Mouse (Mus musculus) small intestine, adult 2 months (tissue): ENCODE data around the gene Ptgs2. TPM values are rescaled to one million over a fixed set of nuclear protein-coding genes. Genes with fewer than 3 reads are reported as not detected.

Source experiments
- H3K27ac ChIP-seq: fragments of 200-500 bp; 2 replicates; pipeline ENCODE4 v1.5.1; 2012; ENCODE audit warnings: low read depth, low read length, control low read depth, inconsistent platforms; ENCODE audit not compliant: insufficient read depth
- H3K27me3 ChIP-seq: fragments of 200-500 bp; 2 replicates; pipeline ENCODE4 v1.6.1; 2012; ENCODE audit warnings: mild to moderate bottlenecking, moderate library complexity, low read length, inconsistent platforms; ENCODE audit not compliant: control insufficient read depth, insufficient read depth
- H3K36me3 ChIP-seq: fragments of 200-500 bp; 2 replicates; pipeline ENCODE4 v1.6.1; 2012; ENCODE audit warnings: mild to moderate bottlenecking, low read length, control low read depth, inconsistent platforms; ENCODE audit not compliant: control insufficient read depth, insufficient read depth
- H3K4me1 ChIP-seq: fragments of 200-500 bp; 2 replicates; pipeline ENCODE4 v1.6.1; 2012; ENCODE audit warnings: low read length, inconsistent platforms, mixed read lengths; ENCODE audit not compliant: control insufficient read depth, insufficient read depth, insufficient read length
- H3K4me3 ChIP-seq: fragments of 200-500 bp; 2 replicates; pipeline ENCODE4 v1.5.1; 2012; ENCODE audit warnings: low read depth, mild to moderate bottlenecking, control low read depth, inconsistent platforms, low read length, moderate library complexity
- CTCF ChIP-seq: fragments of 200-500 bp; IDR thresholded peaks from 2 replicates; pipeline ENCODE4 v1.5.1; 2012; ENCODE audit warnings: low read depth, mild to moderate bottlenecking, control low read depth, inconsistent platforms, low read length, moderate library complexity, mixed read lengths; ENCODE audit not compliant: insufficient replicate concordance, insufficient read length; ENCODE audit errors: extremely low read depth
- POLR2A ChIP-seq: fragments of 200-500 bp; IDR thresholded peaks from 2 replicates; pipeline ENCODE4 v1.6.1; 2012; ENCODE audit warnings: low read depth, mild to moderate bottlenecking, control low read depth, inconsistent platforms, low read length, moderate library complexity
- WGBS: fragments of 180-500 bp; shearing (Covaris S2); methylation state at CpG from one replicate; pipeline ENCODE4 v1.1.7; 2018; 5-methylcytosine and 5-hydroxymethylcytosine counted together
- polyA plus RNA-seq: library from polyadenylated mRNA; depleted of rRNA; stranded (reverse); fragments of >200 nt; gene quantifications from 2 replicates; pipeline ENCODE4 v1.2.3, GENCODE M21; 2012

Gene Ptgs2
- polyA plus RNA-seq, 1 experiment = 1.2 TPM

GRCm38 (mm10) chr1:150097036-150097435 is 2.8 kb upstream of the Ptgs2 start:
- H3K27me3 ChIP-seq = no peaks in the 10 kb centered on the region
- no peaks in the 10 kb centered on the region for H3K4me1 ChIP-seq
- H3K27ac ChIP-seq = no peak overlapping the region
- H3K36me3 ChIP-seq = no peaks in the 10 kb centered on the region
- 84% methylated on average over 2 of the region's 2 CpGs for WGBS
- no peak overlapping the region for H3K4me3 ChIP-seq
- TF ChIP-seq CTCF (no peak), POLR2A (no peak)

GRCm38 (mm10) chr1:150097721-150098120 is 2.1 kb upstream of the Ptgs2 start:
- no peak overlapping the region for H3K4me3 ChIP-seq
- WGBS = 67% methylated on average over 1 of the region's 1 CpGs
- H3K27ac ChIP-seq = no peak overlapping the region

GRCm38 (mm10) chr1:150099374-150099773 is 457 bp upstream of the Ptgs2 start:
- Histone ChIP-seq H3K4me1 (no peaks in the 10 kb centered on the region), H3K27me3 (no peaks in the 10 kb centered on the region), H3K36me3 (no peaks in the 10 kb centered on the region), H3K4me3 (peak overlapping the region; percentile 62), H3K27ac (peak overlapping the region; percentile 47)
- WGBS = 8% methylated on average over 9 of the region's 9 CpGs
- TF ChIP-seq CTCF = no peak
- TF ChIP-seq POLR2A = no peak

More at GRCm38 (mm10) chr1:150097721-150098120, 2.1 kb upstream of the Ptgs2 start:
- Histone ChIP-seq H3K27me3 (no peaks in the 10 kb centered on the region), H3K36me3 (no peaks in the 10 kb centered on the region), H3K4me1 (no peaks in the 10 kb centered on the region)
- TF ChIP-seq POLR2A (no peak), CTCF (no peak)

- TF ChIP-seq POLR2A = no peak
- Histone ChIP-seq H3K36me3 (no peaks in the 10 kb centered on the region), H3K27me3 (no peaks in the 10 kb centered on the region), H3K27ac (no peak overlapping the region), H3K4me1 (no peaks in the 10 kb centered on the region), H3K4me3 (no peak overlapping the region)
- 84% methylated on average over 6 of the region's 6 CpGs for WGBS
These were observed 4.4 kb downstream of the Ptgs2 start for GRCm38 (mm10) chr1:150104228-150104720.

- no peak for TF ChIP-seq CTCF
- no peak for TF ChIP-seq POLR2A
- 85% methylated on average over 7 of the region's 7 CpGs for WGBS
These were observed 6.9 kb downstream of the Ptgs2 start for GRCm38 (mm10) chr1:150106736-150107135.

GRCm38 (mm10) chr1:150109591-150109990 is 9.8 kb downstream of the Ptgs2 start:
- Histone ChIP-seq H3K4me3 (no peak overlapping the region), H3K4me1 (no peaks in the 10 kb centered on the region), H3K27ac (no peak overlapping the region), H3K27me3 (no peaks in the 10 kb centered on the region), H3K36me3 (no peaks in the 10 kb centered on the region)
- TF ChIP-seq CTCF (no peak), POLR2A (no peak)
- 73% methylated on average over 2 of the region's 2 CpGs for WGBS

More at GRCm38 (mm10) chr1:150106736-150107135, 6.9 kb downstream of the Ptgs2 start:
- H3K36me3 ChIP-seq = no peaks in the 10 kb centered on the region
- H3K4me1 ChIP-seq = no peaks in the 10 kb centered on the region
- H3K27me3 ChIP-seq = no peaks in the 10 kb centered on the region
- no peak overlapping the region for H3K27ac ChIP-seq
- H3K4me3 ChIP-seq = no peak overlapping the region

GRCm38 (mm10) chr1:150115352-150115751 is 15.5 kb downstream of the Ptgs2 start:
- Histone ChIP-seq H3K4me3 (no peak overlapping the region), H3K27ac (no peak overlapping the region), H3K36me3 (no peaks in the 10 kb centered on the region), H3K27me3 (no peaks in the 10 kb centered on the region), H3K4me1 (no peaks in the 10 kb centered on the region)
- TF ChIP-seq CTCF (no peak), POLR2A (no peak)
- WGBS = 53% methylated on average over 7 of the region's 7 CpGs
